18 mouse cellular contexts compared by ENCODE assay signal in the genomic region with DNA sequence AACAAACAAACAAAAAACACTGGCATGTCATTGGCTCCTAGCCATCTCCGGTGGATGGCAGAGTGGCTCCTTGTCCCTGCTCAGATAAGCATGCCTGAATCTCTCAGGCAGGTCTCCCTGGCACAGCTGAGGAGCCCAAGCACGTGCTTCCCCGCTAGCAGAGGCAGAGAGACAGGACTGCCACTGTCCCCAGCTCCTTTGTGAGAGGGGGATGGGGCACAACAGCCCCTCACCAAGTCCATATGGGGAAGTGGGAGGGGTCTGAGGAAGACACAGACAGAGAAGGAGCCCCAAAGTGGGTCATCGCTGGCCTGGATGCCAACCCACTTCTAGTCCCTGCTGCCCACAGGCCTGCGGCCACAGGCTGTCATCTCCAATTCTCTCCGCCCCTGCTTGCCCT. TPM values are rescaled to one million over a fixed set of nuclear protein-coding genes. Genes with fewer than 3 reads are reported as not detected.
DNase-seq lines count a peak whose midpoint lies in the region; ATAC-seq lines count a peak whose summit lies in the region.
"Had no signal": no experiment of that assay in that cellular context is flagged by ENCODE, and none has a peak within 500 bp of the region (broad histone marks: within the 10 kb centered on the region; RNA-seq: fewer than 3 reads in every experiment).

No protein-coding gene starts in this region.

- no peak overlapping the region for H3K4me3 ChIP-seq in midbrain, embryonic 14.5 days (replicated peaks; ENCODE audit: low read depth, low read length)
- H3K4me3 ChIP-seq in midbrain, embryonic 10.5 days, result no peak overlapping the region
- no peak overlapping the region for H3K4me3 ChIP-seq in hindbrain, embryonic 15.5 days
- H3K4me3 ChIP-seq: layer of hippocampus, adult 2 months; stomach, embryonic 15.5 days had no signal

- 54% methylated on average over 6 of the region's 6 CpGs for WGBS in midbrain, embryonic 14.5 days
- 61% methylated on average over 6 of the region's 6 CpGs for WGBS in midbrain, embryonic 10.5 days
- WGBS in hindbrain, embryonic 15.5 days, result 36% methylated on average over 6 of the region's 6 CpGs

- no peak overlapping the region for H3K4me2 ChIP-seq in midbrain, embryonic 14.5 days (ENCODE audit: low read length)
- no peak overlapping the region for H3K4me2 ChIP-seq in hindbrain, embryonic 15.5 days
- H3K4me2 ChIP-seq: stomach, embryonic 15.5 days had no signal

- no peak overlapping the region for H3K27ac ChIP-seq in midbrain, embryonic 14.5 days (replicated peaks; ENCODE audit: low read depth, low read length)
- no peak overlapping the region for H3K27ac ChIP-seq in midbrain, embryonic 10.5 days (replicated peaks)
- peak overlapping the region; percentile 23; the same call in 1 of the 2 replicates for H3K27ac ChIP-seq in hindbrain, embryonic 15.5 days (replicated peaks)
- H3K27ac ChIP-seq: layer of hippocampus, adult 2 months; stomach, embryonic 15.5 days had no signal

- H3K4me1 ChIP-seq in midbrain, embryonic 14.5 days (ENCODE audit: control insufficient read depth, insufficient read depth, low read length), result peaks cover 37% of the 10 kb centered on the region
- peaks cover 34% of the 10 kb centered on the region for H3K4me1 ChIP-seq in midbrain, embryonic 10.5 days
- H3K4me1 ChIP-seq in hindbrain, embryonic 15.5 days (replicated peaks), result peaks cover 73% of the 10 kb centered on the region
- H3K4me1 ChIP-seq: stomach, embryonic 15.5 days had no signal

- peak; percentile 18 for DNase-seq in cerebellum, adult 9-11 months
- no peak for DNase-seq in cerebellum, adult 11-12 months
- peak; percentile 55 for DNase-seq in midbrain, embryonic 14.5 days
- DNase-seq in midbrain, embryonic 10.5 days (ENCODE audit: low spot score), result no peak
- DNase-seq in retina, postnatal 7 days (ENCODE audit: low read depth, low spot score), result peak; percentile 54
- no peak for DNase-seq in B cell, adult 2 months
- DNase-seq: adrenal gland, postnatal 25 days; kidney, adult 9 months; lung, adult 2 months; lung, postnatal 4 days; right cerebral cortex, adult 18-20 months had no signal

- no peak overlapping the region for H3K9ac ChIP-seq in midbrain, embryonic 14.5 days (replicated peaks; ENCODE audit: low read length)
- no peak overlapping the region for H3K9ac ChIP-seq in hindbrain, embryonic 15.5 days
- H3K9ac ChIP-seq: stomach, embryonic 15.5 days had no signal

- no peaks in the 10 kb centered on the region for H3K36me3 ChIP-seq in midbrain, embryonic 14.5 days (ENCODE audit: control insufficient read depth, insufficient read depth, low read length)
- H3K36me3 ChIP-seq in midbrain, embryonic 10.5 days, result no peaks in the 10 kb centered on the region
- H3K36me3 ChIP-seq in hindbrain, embryonic 15.5 days, result no peaks in the 10 kb centered on the region
- H3K36me3 ChIP-seq: stomach, embryonic 15.5 days had no signal

- peak; percentile 48; the same call in 1 of the 2 replicates for ATAC-seq in midbrain, embryonic 14.5 days (ENCODE audit: low FRiP score, low TSS enrichment)
- peak; percentile 32; the same call in 1 of the 2 replicates for ATAC-seq in hindbrain, embryonic 15.5 days (ENCODE audit: low FRiP score, low read depth)
- no peak for ATAC-seq in granulocyte monocyte progenitor cell, adult 5-6 weeks (replicated peaks; ENCODE audit: poor library complexity, severe bottlenecking)
- ATAC-seq: inflammation-experienced regulatory T-cells, adult 6 months had no signal

- no peaks in the 10 kb centered on the region for H3K9me3 ChIP-seq in midbrain, embryonic 14.5 days (ENCODE audit: control insufficient read depth, low read length)
- no peaks in the 10 kb centered on the region for H3K9me3 ChIP-seq in midbrain, embryonic 10.5 days (replicated peaks)
- no peaks in the 10 kb centered on the region for H3K9me3 ChIP-seq in hindbrain, embryonic 15.5 days
- H3K9me3 ChIP-seq: stomach, embryonic 15.5 days had no signal

- no peaks in the 10 kb centered on the region for H3K27me3 ChIP-seq in midbrain, embryonic 14.5 days (ENCODE audit: control insufficient read depth, insufficient read depth, low read length)
- no peaks in the 10 kb centered on the region for H3K27me3 ChIP-seq in midbrain, embryonic 10.5 days (ENCODE audit: low read depth, poor library complexity, severe bottlenecking)
- H3K27me3 ChIP-seq in hindbrain, embryonic 15.5 days, result no peaks in the 10 kb centered on the region
- H3K27me3 ChIP-seq: stomach, embryonic 15.5 days had no signal

RNA-seq across cellular contexts. Expression of a gene that starts 20.8 kb away (rescaled TPM):
- 116 and 125 TPM in 2 replicates for polyA plus RNA-seq in midbrain, embryonic 14.5 days (2014; fragmentation: Nextera tagmentation; extraction: Ambion mirVana)
- 4.7 and 13.1 TPM in 2 replicates for polyA plus RNA-seq in midbrain, embryonic 10.5 days (2016; fragmentation: Nextera tagmentation; extraction: Ambion mirVana)
- 130 and 150 TPM in 2 replicates for polyA plus RNA-seq in hindbrain, embryonic 15.5 days (2015; fragmentation: Nextera tagmentation; extraction: Ambion mirVana)
- total RNA-seq in granulocyte monocyte progenitor cell, adult 5-6 weeks (2014; fragmentation: Nextera tagmentation), result not detected in 2 replicates
- total RNA-seq in granulocyte monocyte progenitor cell, adult 5-6 weeks (2017), result not detected in 2 replicates
- total RNA-seq: adrenal gland, postnatal 25 days; liver, adult 2 months had no signal
- polyA plus RNA-seq: heart, postnatal 0 days had no signal

Comparison
In these comparisons a context has a peak if more than half of its experiments do, and no peak if none do; other contexts are left out.
1. DNase-seq: peak in cerebellum, adult 9-11 months (single experiment), midbrain, embryonic 14.5 days (single experiment) and retina, postnatal 7 days (single experiment); none in cerebellum, adult 11-12 months (single experiment), midbrain, embryonic 10.5 days (single experiment) and B cell, adult 2 months (0 of 2).